Mouse (Mus musculus) gastrocnemius, adult 2 months (tissue): ENCODE measurements around the gene Enpp5. TPM values are rescaled to one million over a fixed set of nuclear protein-coding genes. Genes with fewer than 3 reads are reported as not detected.
A peak's percentile ranks its signal among the peaks of the same experiment; 100 is the strongest.

Source experiments
- DNase-seq: peaks from one replicate; pipeline ENCODE4 v3.0.0; 2022
- H3K27ac ChIP-seq: fragments of 200-600 bp; 2 replicates; pipeline ENCODE4 v1.8.1; 2022; ENCODE audit warnings: mild to moderate bottlenecking
- H3K4me3 ChIP-seq: fragments of 200-600 bp; 2 replicates; pipeline ENCODE4 v1.8.1; 2022; ENCODE audit warnings: mild to moderate bottlenecking, moderate library complexity
- CTCF ChIP-seq: fragments of 200-600 bp; IDR thresholded peaks from 2 replicates; pipeline ENCODE4 v1.8.1; 2022; ENCODE audit warnings: antibody characterized with exemption, mild to moderate bottlenecking, moderate library complexity
- intact Hi-C: fragments of 180-260 bp; cut with DNase I; formaldehyde crosslinking; loops from one replicate; pipeline ENCODE4 v1.15.1; 2025
- total RNA-seq, 2 experiments: library from RNA; stranded (reverse); gene quantifications; 2 replicates each; pipeline ENCODE4 v1.2.3; 2021

The Enpp5 gene
- total RNA-seq, 2 experiments from 2014 or later: 6.2 to 7.1 TPM

- DNase-seq: no peak
- Histone ChIP-seq H3K27ac (no peak overlapping the region), H3K4me3 (no peak overlapping the region)
- TF ChIP-seq CTCF: no peak
- intact Hi-C loops: no loop called here
These were observed 17.2 kb upstream of the Enpp5 start for GRCm38 (mm10) chr17:44061289-44061890.

GRCm38 (mm10) chr17:44068876-44069275 lies 9.7 kb upstream of the Enpp5 start:
- TF ChIP-seq CTCF: no peak
- DNase-seq: no peak
- H3K4me3 ChIP-seq: no peak overlapping the region
- intact Hi-C loops: no loop called here
- H3K27ac ChIP-seq: no peak overlapping the region

- TF ChIP-seq CTCF: no peak
- Histone ChIP-seq H3K27ac (no peak overlapping the region), H3K4me3 (no peak overlapping the region)
- intact Hi-C loops: no loop called here
- no peak for DNase-seq
These were observed 6.9 kb upstream of the Enpp5 start for GRCm38 (mm10) chr17:44071680-44072079.

- Histone ChIP-seq H3K27ac (peak overlapping the region; percentile 80), H3K4me3 (peak overlapping the region; percentile 62)
- intact Hi-C loops: loop anchor here (5.0 kb wide), 1 partner anchor 182 kb away; no protein-coding TSS in a partner anchor
- DNase-seq: no peak
- TF ChIP-seq CTCF: no peak
These were observed 3.0 kb upstream of the Enpp5 start for GRCm38 (mm10) chr17:44075601-44076000.

- H3K4me3 ChIP-seq: peak overlapping the region; percentile 62
- intact Hi-C loops: loop anchor here (1.0 to 5.0 kb wide), 2 partner anchors 54 to 181 kb away; no protein-coding TSS in a partner anchor
- peak overlapping the region; percentile 80 for H3K27ac ChIP-seq
- peak; percentile 87 for TF ChIP-seq CTCF
- peak; percentile 25 for DNase-seq
These were observed 2.4 kb upstream of the Enpp5 start for GRCm38 (mm10) chr17:44076051-44076680.

GRCm38 (mm10) chr17:44077146-44077842 lies 1.3 kb upstream of the Enpp5 start:
- DNase-seq: no peak
- intact Hi-C loops: loop anchor here (5.0 kb wide), 1 partner anchor 180 kb away; no protein-coding TSS in a partner anchor

DNA sequence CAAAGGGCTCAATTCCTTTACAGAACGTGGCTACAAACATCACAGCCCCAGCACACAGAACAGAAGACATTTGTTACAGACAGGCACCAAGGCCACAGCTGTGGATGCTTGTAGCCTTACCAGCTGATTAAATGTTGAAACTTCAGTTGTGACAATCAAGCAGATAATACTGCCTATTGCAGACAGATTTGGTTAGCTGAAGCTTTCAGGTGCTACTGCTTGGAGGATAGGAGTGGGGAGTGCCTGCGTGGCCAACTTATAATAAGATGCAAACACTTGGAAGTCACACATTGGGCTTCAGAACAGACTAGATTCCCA lies 811 bp upstream of the Enpp5 start:
- TF ChIP-seq CTCF: no peak
- no peak for DNase-seq
- no peak overlapping the region for H3K27ac ChIP-seq
- intact Hi-C loops: loop anchor here (5.0 kb wide), 1 partner anchor 179 kb away; no protein-coding TSS in a partner anchor
- no peak overlapping the region for H3K4me3 ChIP-seq

More at GRCm38 (mm10) chr17:44077146-44077842, 1.3 kb upstream of the Enpp5 start:
- TF ChIP-seq CTCF: no peak
- Histone ChIP-seq H3K4me3 (no peak overlapping the region), H3K27ac (no peak overlapping the region)

DNA sequence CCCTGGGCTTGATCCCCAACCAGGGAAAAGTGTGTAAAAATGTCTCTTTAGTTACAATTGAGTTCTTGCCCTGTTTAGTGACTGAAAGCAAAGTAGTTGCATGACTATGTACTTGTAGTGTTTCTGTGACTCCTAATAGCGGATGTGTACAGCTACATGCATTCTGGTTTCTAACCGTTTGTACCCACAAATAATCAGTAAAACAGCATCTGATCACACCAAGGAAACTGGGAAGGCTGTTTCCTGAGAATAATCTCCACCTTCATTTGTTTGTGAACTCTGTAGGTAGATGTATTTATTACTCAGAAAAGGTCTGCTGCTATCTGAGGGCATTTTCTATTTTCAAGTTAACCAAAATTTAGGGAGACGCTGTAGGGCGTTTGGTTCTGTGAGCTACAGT lies 4.5 kb downstream of the Enpp5 start:
- no peak for TF ChIP-seq CTCF
- no peak for DNase-seq
- H3K27ac ChIP-seq: no peak overlapping the region
- intact Hi-C loops: no loop called here
- no peak overlapping the region for H3K4me3 ChIP-seq

DNA sequence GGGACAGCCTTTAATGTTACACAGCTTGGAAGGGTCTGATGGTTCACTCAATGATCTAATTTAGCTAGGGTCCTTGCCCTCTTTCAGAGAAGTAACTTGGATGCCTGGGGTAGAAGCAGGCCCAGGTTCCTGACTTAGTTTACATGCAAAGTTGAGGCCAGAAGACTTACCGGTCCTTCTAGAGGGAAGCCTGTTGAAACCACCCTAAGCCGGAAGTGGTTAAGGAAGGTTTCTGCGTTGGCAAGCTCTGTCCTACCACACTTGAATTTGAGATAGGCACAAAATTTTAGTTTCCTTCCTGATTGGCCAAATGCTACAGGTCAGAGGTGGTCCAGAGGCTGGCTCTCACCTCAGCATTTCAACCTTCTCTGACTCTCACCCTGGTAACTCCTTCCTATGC lies 9.6 kb downstream of the Enpp5 start:
- intact Hi-C loops: no loop called here
- Histone ChIP-seq H3K4me3 (no peak overlapping the region), H3K27ac (no peak overlapping the region)
- no peak for DNase-seq
- no peak for TF ChIP-seq CTCF

- no peak for TF ChIP-seq CTCF
- Histone ChIP-seq H3K27ac (no peak overlapping the region), H3K4me3 (no peak overlapping the region)
- intact Hi-C loops: no loop called here
- no peak for DNase-seq
These were observed 12.3 kb downstream of the Enpp5 start for GRCm38 (mm10) chr17:44090916-44091315.

DNA sequence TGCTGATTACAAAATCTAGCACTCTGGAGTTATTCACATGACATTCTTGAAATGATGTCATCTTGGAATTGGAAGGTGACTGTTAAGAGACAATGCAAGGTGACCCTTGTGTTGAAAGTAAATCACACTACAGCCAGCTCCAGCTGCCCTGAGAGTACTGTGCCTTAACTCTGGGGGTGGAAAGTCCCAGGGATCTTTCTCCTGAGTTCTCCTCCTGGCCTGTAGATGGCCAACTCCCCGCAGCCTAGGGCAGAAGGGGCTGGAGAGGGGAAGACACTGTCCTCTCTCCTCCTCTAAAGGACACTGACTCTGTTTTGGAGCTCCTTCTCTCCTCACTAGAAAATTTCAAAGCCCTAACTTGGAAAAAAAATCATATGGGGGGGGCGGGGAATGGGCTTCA lies 12.9 kb downstream of the Enpp5 start:
- peak; percentile 38; the same call in 1 of the 2 replicates for TF ChIP-seq CTCF
- no peak overlapping the region for H3K4me3 ChIP-seq
- DNase-seq: no peak
- intact Hi-C loops: no loop called here
- H3K27ac ChIP-seq: no peak overlapping the region

DNA sequence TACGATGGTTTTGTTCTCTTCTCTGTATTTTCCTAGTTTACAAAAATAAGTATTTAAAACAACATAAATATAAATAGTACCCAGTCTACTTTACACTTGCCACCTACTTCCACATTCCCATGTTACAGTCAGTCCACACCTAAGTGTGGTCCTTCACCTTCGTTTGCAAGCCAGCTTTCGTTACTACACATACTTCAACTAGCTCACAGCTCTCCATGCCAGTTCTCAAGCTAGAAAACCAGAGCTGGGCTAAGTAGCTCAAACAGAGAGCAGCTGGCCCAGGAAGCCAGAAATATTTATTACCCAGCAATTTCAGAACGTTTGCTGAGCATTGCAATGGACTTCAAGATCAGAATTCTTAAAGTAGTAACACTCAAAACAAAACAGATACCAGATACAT lies 21.9 kb downstream of the Enpp5 start:
- intact Hi-C loops: no loop called here
- DNase-seq: no peak
- no peak for TF ChIP-seq CTCF

GRCm38 (mm10) chr17:44100906-44101305 lies 22.3 kb downstream of the Enpp5 start:
- intact Hi-C loops: no loop called here
- Histone ChIP-seq H3K4me3 (peak overlapping the region; percentile 45), H3K27ac (peak overlapping the region; percentile 36; the same call in 1 of the 2 replicates)
- no peak for TF ChIP-seq CTCF
- DNase-seq: no peak

More for the DNA sequence above, 21.9 kb downstream of the Enpp5 start:
- H3K4me3 ChIP-seq: peak overlapping the region; percentile 45; the same call in 1 of the 2 replicates
- H3K27ac ChIP-seq: peak overlapping the region; percentile 36; the same call in 1 of the 2 replicates
